Mouse (Mus musculus): ENCODE measurements around the gene Tshz2.

DNA sequence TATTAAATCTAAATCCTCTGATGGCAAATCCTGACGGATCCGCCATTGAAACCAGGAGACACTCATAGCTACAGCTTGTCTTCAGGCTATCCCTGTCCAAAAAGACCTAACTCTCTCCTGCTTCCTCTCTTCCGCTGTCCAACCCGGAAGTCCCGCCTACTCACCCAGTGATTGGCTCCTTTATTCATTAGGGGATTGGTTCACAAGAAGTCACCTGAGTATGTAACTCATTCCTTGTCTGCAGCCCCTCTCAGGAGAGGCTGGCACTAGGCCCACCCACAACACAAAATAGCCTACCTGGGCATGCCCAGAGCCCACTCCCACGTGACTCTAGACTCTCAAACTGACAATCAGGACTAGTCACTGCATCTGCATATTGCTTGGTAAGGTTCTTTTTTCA is 337.7 kb downstream of the Tshz2 start:
- no peak for TF ChIP-seq CTCF (IDR thresholded peaks at IDR 0.05; ENCODE audit: control insufficient read depth, insufficient read depth, insufficient replicate concordance, low read depth, low read length)
- TF ChIP-seq POLR2A (IDR thresholded peaks at IDR 0.05; ENCODE audit: control insufficient read depth, low read depth, low read length), result no peak
